Mouse (Mus musculus) lung, postnatal 0 days (tissue): Measurements from ENCODE around the gene Kalrn.

ENCODE experiments used
- CTCF ChIP-seq: IDR thresholded peaks from 2 replicates; pipeline ENCODE4 v1.5.1; 2016; ENCODE audit warnings: antibody characterized with exemption, mild to moderate bottlenecking
- EP300 ChIP-seq: IDR thresholded peaks from 2 replicates; pipeline ENCODE4 v1.6.1; 2016; ENCODE audit warnings: antibody characterized with exemption, mild to moderate bottlenecking, control low read depth

GRCm38 (mm10) chr16:34102742-34103141, 470.6 kb downstream of the Kalrn start:
- TF ChIP-seq CTCF (no peak), EP300 (no peak)
